Mouse (Mus musculus) myocyte (in vitro differentiated cells): ENCODE data around the gene Alx3. TPM values are rescaled to one million over a fixed set of nuclear protein-coding genes. Genes with fewer than 3 reads are reported as not detected.

Experiments
- H3K27me3 ChIP-seq: one replicate; pipeline ENCODE4 v1.6.1; 2011; ENCODE audit not compliant: control insufficient read depth, insufficient read depth, insufficient read length
- H3K36me3 ChIP-seq: one replicate; pipeline ENCODE4 v1.6.1; 2011; ENCODE audit not compliant: control insufficient read depth, insufficient read depth
- H3K4me2 ChIP-seq: one replicate; pipeline ENCODE4 v1.6.1; 2011; ENCODE audit warnings: low read depth, control low read depth
- H3K4me3 ChIP-seq: one replicate; pipeline ENCODE4 v1.5.1; 2011; ENCODE audit warnings: mild to moderate bottlenecking, control low read depth, moderate library complexity
- H3K79me2 ChIP-seq: one replicate; pipeline ENCODE4 v1.6.1; 2011; ENCODE audit not compliant: control insufficient read depth, insufficient read depth
- H3ac ChIP-seq: one replicate; pipeline ENCODE4 v1.6.1; 2011; ENCODE audit not compliant: control insufficient read depth, insufficient read length
- CEBPB ChIP-seq: IDR thresholded peaks from 2 replicates; pipeline ENCODE4 v1.6.1; 2011; ENCODE audit warnings: mild to moderate bottlenecking, moderate library complexity; ENCODE audit not compliant: poor library complexity, insufficient read depth, severe bottlenecking
- E2F4 ChIP-seq: IDR thresholded peaks from one replicate; pipeline ENCODE4 v1.6.1; 2011; ENCODE audit warnings: mild to moderate bottlenecking, control low read depth, moderate library complexity; ENCODE audit not compliant: insufficient read depth
- MAX ChIP-seq: IDR thresholded peaks from one replicate; pipeline ENCODE4 v1.6.1; 2011; ENCODE audit warnings: low read depth, mild to moderate bottlenecking, control low read depth
- MYOD1 ChIP-seq, 3 experiments: IDR thresholded peaks; one replicate each; pipeline ENCODE4 v1.6.1; 2011; ENCODE audit warnings: control low read depth in 2 of 3, low read depth in 2 of 3, mild to moderate bottlenecking in 2 of 3, moderate library complexity in 1 of 3; ENCODE audit not compliant: insufficient read length in 2 of 3, control insufficient read depth in 1 of 3
- MYOG ChIP-seq, 3 experiments: IDR thresholded peaks; one replicate each; pipeline ENCODE4 v1.6.1; 2011; ENCODE audit warnings: control low read depth in 2 of 3, low read depth in 2 of 3, mild to moderate bottlenecking in 2 of 3; ENCODE audit not compliant: insufficient read length in 2 of 3, control insufficient read depth in 1 of 3, insufficient read depth in 1 of 3
- POLR2A ChIP-seq: IDR thresholded peaks from one replicate; pipeline ENCODE4 v1.6.1; 2011; ENCODE audit warnings: low read depth, mild to moderate bottlenecking, control low read depth, moderate library complexity; ENCODE audit not compliant: insufficient read length
- POLR2AphosphoS2 ChIP-seq: IDR thresholded peaks from one replicate; pipeline ENCODE4 v1.6.1; 2011; ENCODE audit warnings: low read depth, control low read depth; ENCODE audit not compliant: insufficient read length
- REST ChIP-seq: IDR thresholded peaks from one replicate; pipeline ENCODE4 v1.6.1; 2011; ENCODE audit warnings: mild to moderate bottlenecking, control low read depth, moderate library complexity; ENCODE audit not compliant: insufficient read depth, insufficient read length
- SRF ChIP-seq: IDR thresholded peaks from one replicate; pipeline ENCODE4 v1.6.1; 2011; ENCODE audit warnings: low read depth; ENCODE audit not compliant: control insufficient read depth, insufficient read length
- TCF12 ChIP-seq: IDR thresholded peaks from one replicate; pipeline ENCODE4 v1.6.1; 2011; ENCODE audit warnings: mild to moderate bottlenecking, control low read depth; ENCODE audit not compliant: poor library complexity, insufficient read depth, severe bottlenecking
- TCF3 ChIP-seq: IDR thresholded peaks from one replicate; pipeline ENCODE4 v1.6.1; 2011; ENCODE audit warnings: low read depth, control low read depth; ENCODE audit not compliant: insufficient read length
- USF1 ChIP-seq: IDR thresholded peaks from one replicate; pipeline ENCODE4 v1.6.1; 2011; ENCODE audit warnings: low read depth, mild to moderate bottlenecking, control low read depth, moderate library complexity
- polyA plus RNA-seq: library from polyadenylated mRNA; unstranded; fragments of >200 nt; fragmentation: generic; extraction: Trizol; gene quantifications from one replicate; pipeline ENCODE4 v1.2.1, GENCODE M21; 2012; ENCODE audit warnings: missing spikeins

The Alx3 gene
- polyA plus RNA-seq, 1 experiment = not detected

DNA sequence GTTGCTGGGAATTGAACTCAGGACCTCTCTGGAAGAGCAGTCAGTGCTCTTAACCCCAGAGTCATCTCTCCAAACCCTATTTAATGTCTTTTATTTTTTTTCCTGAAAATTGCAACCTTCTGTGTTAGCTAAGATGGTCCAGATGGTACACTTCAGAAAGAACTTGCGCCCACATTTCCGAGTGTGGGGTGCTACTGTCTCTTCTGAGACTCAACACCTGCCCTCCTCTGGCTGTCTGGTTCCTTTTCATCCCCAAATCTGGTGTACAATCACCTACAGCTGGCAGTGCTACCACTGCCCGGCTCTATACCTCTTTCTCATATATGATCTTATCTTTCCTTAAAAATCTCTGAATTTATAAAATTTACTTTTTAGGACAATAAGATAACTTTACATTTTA is 58.1 kb downstream of the Alx3 start:
- Histone ChIP-seq H3K79me2 (no peaks in the 10 kb centered on the region), H3K27me3 (no peaks in the 10 kb centered on the region), H3K4me3 (no peak overlapping the region), H3K36me3 (no peaks in the 10 kb centered on the region), H3ac (no peak overlapping the region), H3K4me2 (no peak overlapping the region)
- TF ChIP-seq POLR2A (no peak), MYOG (IDR thresholded peaks at IDR 0.05; ENCODE audit: control insufficient read depth in 1 of 3, insufficient read depth in 1 of 3, insufficient read length in 2 of 3, low read depth in 2 of 3) (no peak), SRF (no peak), E2F4 (no peak), POLR2AphosphoS2 (no peak), MAX (no peak), TCF12 (no peak), CEBPB (no peak), REST (no peak), MYOD1 (IDR thresholded peaks at IDR 0.05; ENCODE audit: control insufficient read depth in 1 of 3, insufficient read length in 2 of 3, low read depth in 2 of 3) (no peak), TCF3 (no peak), USF1 (no peak)

DNA sequence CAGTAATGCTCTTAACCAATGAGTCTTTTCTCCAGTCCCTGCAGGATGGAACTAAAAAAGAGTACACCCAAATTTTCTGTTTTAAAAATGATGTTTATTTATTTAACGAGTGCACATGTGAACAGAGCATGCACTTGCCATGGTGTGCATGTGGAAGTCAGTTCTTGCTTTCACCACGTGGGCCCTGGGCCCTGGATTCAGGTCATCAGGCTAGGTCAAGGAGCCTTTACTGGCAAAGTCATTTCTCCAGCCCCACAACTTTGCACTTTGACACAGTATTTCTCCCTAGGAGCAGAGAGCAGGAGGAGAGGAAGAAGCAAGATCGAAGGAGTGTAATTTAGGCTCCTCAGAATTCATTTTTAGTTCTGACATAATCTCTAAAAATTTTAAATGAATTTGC is 60.0 kb downstream of the Alx3 start:
- no peak overlapping the region for H3K4me3 ChIP-seq
- TF ChIP-seq TCF3 (no peak), E2F4 (no peak), POLR2AphosphoS2 (no peak), MYOG (IDR thresholded peaks at IDR 0.05; ENCODE audit: control insufficient read depth in 1 of 3, insufficient read depth in 1 of 3, insufficient read length in 2 of 3, low read depth in 2 of 3) (no peak), USF1 (no peak), CEBPB (no peak), TCF12 (no peak), MYOD1 (IDR thresholded peaks at IDR 0.05; ENCODE audit: control insufficient read depth in 1 of 3, insufficient read length in 2 of 3, low read depth in 2 of 3) (no peak), REST (no peak), SRF (no peak)
- H3K36me3 ChIP-seq = peaks cover 10% of the 10 kb centered on the region
- H3ac ChIP-seq = no peak overlapping the region
- H3K27me3 ChIP-seq = no peaks in the 10 kb centered on the region
- H3K4me2 ChIP-seq = no peak overlapping the region
- no peaks in the 10 kb centered on the region for H3K79me2 ChIP-seq

Other genes with a start within 250 kb of the Alx3 start
- not detected for gene Kcnc4, start 135.5 kb upstream of the Alx3 start, polyA plus RNA-seq
- gene Slc6a17, start 77.0 kb upstream of the Alx3 start, polyA plus RNA-seq = 1.9 TPM
- gene Ubl4b, start 40.0 kb upstream of the Alx3 start, polyA plus RNA-seq = not detected
- not detected for gene Gm10961, start 36.3 kb downstream of the Alx3 start, polyA plus RNA-seq
- gene Strip1, start 36.7 kb downstream of the Alx3 start, polyA plus RNA-seq = 46.6 TPM
- gene Ahcyl1, start 101.5 kb downstream of the Alx3 start, polyA plus RNA-seq = 51.0 TPM
- gene Csf1, start 165.4 kb downstream of the Alx3 start, polyA plus RNA-seq = 68.1 TPM